Mouse (Mus musculus) erythroblast, adult 5-6 weeks (primary cell): ENCODE results near the gene Trabd. TPM values are rescaled to one million over a fixed set of nuclear protein-coding genes. Genes with fewer than 3 reads are reported as not detected.
A peak's percentile ranks its signal among the peaks of the same experiment; 100 is the strongest.

ENCODE experiments used
- ATAC-seq: replicated peaks from 2 replicates; pipeline ENCODE4 v1.8.0; 2016; ENCODE audit warnings: moderate number of reproducible peaks, mild to moderate bottlenecking, moderate TSS enrichment, inconsistent platforms; ENCODE audit not compliant: poor library complexity, low FRiP score, severe bottlenecking
- total RNA-seq, 2 experiments: library from RNA; stranded (forward) in 1 of 2; stranded (reverse) in 1 of 2; fragments of 150-400 nt in 1 of 2; fragments of 200-764, 138-1000 nt in 1 of 2; gene quantifications; 2 replicates each; pipeline versions ENCODE4 v1.2.3 to v1.2.4; 2015 to 2017; ENCODE audit warnings: low replicate concordance in 2 of 2

Gene Trabd
- total RNA-seq, 2 experiments from 2014 or later, result 8.3 to 11.9 TPM

DNA sequence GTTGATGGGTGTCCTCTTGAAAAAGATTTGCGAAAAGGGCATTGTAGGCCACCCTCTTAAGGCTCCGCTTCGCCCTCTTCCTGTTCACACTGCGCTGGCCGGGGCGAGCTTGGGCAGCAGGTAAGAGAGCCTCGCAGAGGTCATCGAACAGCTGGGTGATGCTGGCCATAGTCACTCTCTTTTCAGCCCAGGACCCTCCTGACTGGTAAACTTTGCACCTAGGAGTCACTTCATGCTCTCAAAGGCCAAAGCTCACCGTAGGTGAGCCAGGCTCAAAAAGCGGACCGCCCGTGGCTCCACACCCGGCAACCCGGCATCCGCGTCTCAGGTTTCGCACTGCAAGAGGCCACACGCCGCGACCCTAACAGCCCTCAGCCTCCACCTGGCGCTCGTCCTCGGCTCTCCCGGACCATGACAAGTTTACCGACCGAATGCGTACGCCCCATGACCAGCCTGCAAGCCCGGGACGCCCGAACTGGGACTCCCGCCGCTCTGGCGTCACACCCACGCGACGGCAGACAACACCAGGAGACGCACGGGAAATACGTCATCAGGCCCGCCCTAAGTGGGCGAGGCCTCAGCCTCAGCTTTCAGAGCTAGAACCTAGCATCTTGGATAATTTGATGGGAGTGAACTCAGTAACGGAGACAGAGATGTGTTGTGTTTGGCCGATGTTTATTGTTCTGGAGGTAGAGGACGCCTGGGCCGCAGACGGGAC, 47.9 kb downstream of the Trabd start, which contains the start of gene Tubgcp6:
Tubgcp6 (minus strand) TSS at position 464 of the 718 bp plus-strand sequence.
- ATAC-seq, result peak; percentile 91

DNA sequence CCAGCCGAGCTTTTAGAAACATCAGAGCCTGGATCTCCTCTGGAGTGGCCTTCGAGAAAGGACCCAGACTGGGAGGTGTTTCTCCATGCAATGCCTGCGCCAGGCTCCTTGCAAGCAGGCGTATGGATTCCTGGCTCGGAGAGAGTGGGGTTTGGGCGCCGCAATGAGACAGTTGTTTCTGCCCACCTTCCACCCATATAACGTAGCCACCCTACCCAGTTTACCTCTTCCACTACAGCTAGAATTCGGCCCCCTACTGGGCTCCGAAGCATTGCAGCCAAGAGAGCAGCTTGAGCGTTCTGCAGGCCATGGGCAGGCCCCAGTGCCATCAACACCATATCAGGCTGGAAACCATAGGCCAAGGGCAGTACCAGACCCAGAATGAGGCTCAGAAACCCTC, 48.7 kb downstream of the Trabd start:
- no peak for ATAC-seq

DNA sequence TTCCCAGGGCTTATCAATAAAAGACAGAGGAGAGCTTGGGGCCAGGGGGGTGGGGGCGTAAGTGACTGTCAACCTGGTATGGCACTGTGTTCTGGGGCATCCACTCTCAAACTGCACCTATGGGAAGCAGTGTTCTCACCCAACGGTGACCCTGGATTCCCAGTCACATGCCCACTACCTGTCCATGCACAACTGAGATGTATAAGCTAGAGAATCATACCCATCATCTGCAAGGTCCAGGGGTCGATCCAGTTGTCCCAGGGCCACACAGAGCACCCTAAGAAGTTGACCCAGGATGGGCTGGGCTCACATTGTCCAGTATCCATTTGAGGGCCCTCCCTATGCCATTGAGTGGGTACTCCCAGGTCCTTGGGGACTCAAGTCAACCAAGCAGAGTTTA, 49.4 kb downstream of the Trabd start:
- ATAC-seq, result no peak

DNA sequence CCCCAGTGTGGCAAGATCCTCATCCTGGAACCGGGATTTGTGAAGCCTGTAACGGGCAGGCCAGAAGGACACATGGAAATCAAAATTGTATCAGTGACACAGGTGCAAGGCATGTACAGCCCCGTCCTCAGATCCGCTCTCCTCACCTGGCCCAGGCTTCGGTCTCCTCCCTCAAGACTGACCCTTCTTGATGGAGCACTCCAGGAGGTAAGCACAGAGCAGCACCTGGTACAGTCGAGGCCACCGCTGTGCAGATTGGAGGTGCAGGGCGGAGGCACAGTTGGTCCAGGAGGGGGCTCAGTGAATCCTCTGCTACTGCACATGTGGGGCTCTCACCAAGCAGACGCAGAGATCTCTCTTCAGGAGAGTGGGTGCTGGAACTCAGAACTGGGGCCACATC, 50.4 kb downstream of the Trabd start:
- no peak for ATAC-seq

DNA sequence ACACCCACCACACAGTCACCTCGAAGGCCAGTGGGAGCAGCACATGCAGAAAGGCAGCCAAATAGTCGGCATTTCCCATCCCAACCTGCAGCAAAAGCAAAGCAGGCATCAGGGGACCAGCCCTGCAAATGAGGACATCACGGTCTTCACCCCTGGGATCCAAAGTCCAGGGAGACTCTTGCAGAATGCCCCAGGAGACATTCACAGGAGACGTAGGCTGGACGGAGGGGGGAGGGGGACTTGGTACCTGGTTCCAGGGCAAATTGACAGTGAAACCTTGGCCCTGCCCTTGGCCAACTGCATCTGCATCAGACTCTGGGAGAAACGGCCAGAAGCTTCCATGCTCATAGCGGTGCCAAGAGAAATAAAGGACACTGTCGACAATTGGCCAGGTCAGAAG, 51.7 kb downstream of the Trabd start:
- ATAC-seq, result no peak

DNA sequence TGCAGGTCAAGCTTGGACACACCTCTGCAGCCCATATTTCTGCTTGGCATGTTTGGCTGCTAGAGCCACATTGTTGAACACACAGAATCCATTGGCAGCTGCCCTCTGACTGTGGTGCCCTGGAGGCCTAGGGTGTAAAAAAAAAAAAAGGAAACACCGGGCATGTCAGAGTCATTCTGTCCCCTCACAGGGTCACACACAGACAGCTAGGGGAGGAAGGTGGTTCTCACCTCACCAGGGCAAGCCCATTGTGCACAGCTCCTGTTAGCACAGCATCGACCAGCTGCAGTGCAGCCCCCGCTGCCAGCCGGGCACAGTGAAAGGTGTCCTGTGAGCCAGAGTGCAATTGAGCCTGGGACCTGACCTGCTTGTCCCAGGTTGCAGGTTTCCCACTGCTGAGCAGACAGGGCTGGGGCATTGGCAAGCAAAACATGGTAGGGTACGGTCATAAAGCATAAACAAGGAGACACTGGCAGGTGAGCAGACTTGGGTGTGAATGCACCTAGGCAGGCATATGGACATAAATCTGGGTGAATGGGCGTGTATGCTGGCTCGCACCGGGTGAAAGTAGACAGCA, 52.5 kb downstream of the Trabd start:
- no peak for ATAC-seq

DNA sequence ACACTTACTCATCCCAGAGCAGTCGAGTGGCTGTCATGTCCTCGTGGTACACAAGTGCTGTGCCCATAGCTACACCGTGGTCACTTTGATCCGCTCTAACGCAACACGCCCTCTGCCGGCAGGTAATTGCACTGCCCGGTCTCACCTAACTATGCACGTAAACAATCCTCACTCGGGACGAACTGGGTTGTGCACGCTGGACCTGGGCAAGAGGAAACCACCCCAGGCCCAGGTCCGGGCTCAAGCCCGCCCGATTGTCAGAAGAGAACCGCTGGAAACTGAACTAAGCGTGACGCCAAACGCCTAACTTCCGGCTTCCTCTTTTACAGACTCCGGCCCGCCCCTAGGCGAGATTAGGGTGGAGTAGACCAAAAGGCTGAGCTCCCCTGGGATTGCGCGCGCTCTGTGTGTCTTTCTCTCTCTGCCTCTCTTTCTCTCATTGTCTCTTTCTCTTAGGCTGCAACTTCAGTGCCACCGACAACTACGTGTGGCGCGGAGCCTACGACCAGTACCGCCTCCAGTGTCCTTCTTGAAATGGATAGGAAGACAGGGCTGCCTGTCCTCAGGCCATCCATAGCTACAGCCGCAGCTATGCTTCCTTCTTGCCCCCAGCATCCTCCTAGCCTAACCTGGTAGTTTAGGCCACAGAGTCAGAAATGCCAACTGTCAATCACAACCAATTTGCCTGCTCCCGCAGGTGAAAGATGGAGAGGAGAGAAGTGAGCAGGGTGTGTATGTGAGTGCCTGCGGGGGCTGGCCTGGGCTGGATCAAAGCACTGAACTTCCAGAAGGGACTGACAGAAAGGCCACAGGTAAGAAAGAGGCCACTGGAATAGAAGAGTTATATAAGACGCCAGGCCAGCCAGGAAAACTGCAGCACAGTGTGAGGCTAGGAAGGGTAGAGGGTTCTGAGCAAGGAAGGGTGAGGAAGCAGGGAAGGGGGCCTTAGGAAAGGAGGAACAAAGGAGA, 53.7 kb downstream of the Trabd start, which contains the start of gene Hdac10:
Hdac10 (minus strand) TSS at position 319 of the 969 bp plus-strand sequence.
- ATAC-seq, result peak; percentile 90

DNA sequence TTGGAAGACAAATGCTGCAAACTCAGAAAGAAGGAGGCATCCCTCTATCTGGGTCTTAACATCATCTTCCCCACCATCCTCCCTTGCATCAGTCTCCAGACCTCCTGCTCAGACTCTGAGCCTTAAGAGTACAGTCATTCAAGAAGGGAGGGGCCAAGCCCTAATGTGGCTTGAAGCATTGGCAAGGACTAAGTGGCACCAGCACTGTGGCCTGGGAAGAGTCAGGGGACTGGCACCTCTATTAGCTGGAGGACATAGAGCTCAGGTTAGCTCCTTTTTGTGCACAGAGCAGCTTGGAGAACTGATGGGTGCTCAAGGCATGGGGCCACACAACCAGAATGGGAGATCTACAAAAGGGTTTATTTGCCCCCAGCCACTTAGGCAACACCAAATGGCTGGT, 55.3 kb downstream of the Trabd start:
- ATAC-seq, result no peak

DNA sequence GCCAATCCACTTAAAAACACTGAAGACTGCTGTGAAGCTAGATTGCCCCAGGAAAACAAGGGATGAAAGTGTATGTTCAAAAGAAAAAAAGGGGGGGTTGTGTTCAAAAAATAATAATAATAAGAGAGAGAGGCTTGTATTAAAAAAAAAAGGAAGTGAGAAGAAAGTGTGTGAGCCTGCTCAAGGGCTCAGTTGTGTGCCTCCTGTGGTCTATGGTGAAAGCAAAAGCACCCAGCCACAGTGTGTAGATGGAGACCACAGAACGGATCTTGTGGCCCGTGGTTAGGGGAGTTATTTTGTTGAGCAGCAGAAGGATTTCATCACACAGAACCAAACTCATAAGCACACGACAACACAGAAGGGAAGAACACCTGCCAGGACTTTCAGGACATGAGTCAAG, 56.4 kb downstream of the Trabd start:
- ATAC-seq, result no peak

Other genes starting within 250 kb of the Trabd start
- 1.5 and 3.1 TPM in 2 replicates for gene Pim3, start 212.9 kb upstream of the Trabd start, total RNA-seq (2015; ENCODE audit: low replicate concordance)
- gene Pim3, start 212.9 kb upstream of the Trabd start, total RNA-seq (2017; ENCODE audit: low replicate concordance), result 0.51 and 0.84 TPM in 2 replicates
- gene Ttll8, start 120.7 kb upstream of the Trabd start, total RNA-seq (2015; ENCODE audit: low replicate concordance), result not detected in 2 replicates
- not detected in 2 replicates for gene Ttll8, start 120.7 kb upstream of the Trabd start, total RNA-seq (2017; ENCODE audit: low replicate concordance)
- not detected in 2 replicates for gene Mlc1, start 96.1 kb upstream of the Trabd start, total RNA-seq (2015; ENCODE audit: low replicate concordance)
- gene Mlc1, start 96.1 kb upstream of the Trabd start, total RNA-seq (2017; ENCODE audit: low replicate concordance), result not detected in 2 replicates
- gene Mov10l1, start 92.2 kb upstream of the Trabd start, total RNA-seq (2015; ENCODE audit: low replicate concordance), result not detected in 2 replicates
- not detected in 2 replicates for gene Mov10l1, start 92.2 kb upstream of the Trabd start, total RNA-seq (2017; ENCODE audit: low replicate concordance)
- not detected in 2 replicates for gene Panx2, start 15.4 kb upstream of the Trabd start, total RNA-seq (2015; ENCODE audit: low replicate concordance)
- not detected in 2 replicates for gene Panx2, start 15.4 kb upstream of the Trabd start, total RNA-seq (2017; ENCODE audit: low replicate concordance)
- 3.8 and 8.8 TPM in 2 replicates for gene Selenoo, start 14.0 kb downstream of the Trabd start, total RNA-seq (2015; ENCODE audit: low replicate concordance)
- gene Selenoo, start 14.0 kb downstream of the Trabd start, total RNA-seq (2017; ENCODE audit: low replicate concordance), result 5.9 and 6.0 TPM in 2 replicates
- 7.3 and 13.8 TPM in 2 replicates for gene Tubgcp6, start 48.0 kb downstream of the Trabd start, total RNA-seq (2015; ENCODE audit: low replicate concordance)
- 15.3 and 21.2 TPM in 2 replicates for gene Tubgcp6, start 48.0 kb downstream of the Trabd start, total RNA-seq (2017; ENCODE audit: low replicate concordance)
- 1.5 TPM in 1 of 2 replicates, not detected in the other for gene Hdac10, start 53.6 kb downstream of the Trabd start, total RNA-seq (2015; ENCODE audit: low replicate concordance)
- gene Hdac10, start 53.6 kb downstream of the Trabd start, total RNA-seq (2017; ENCODE audit: low replicate concordance), result 1.7 and 2.5 TPM in 2 replicates
- gene Mapk12, start 65.6 kb downstream of the Trabd start, total RNA-seq (2015; ENCODE audit: low replicate concordance), result not detected in 2 replicates
- gene Mapk12, start 65.6 kb downstream of the Trabd start, total RNA-seq (2017; ENCODE audit: low replicate concordance), result not detected in 2 replicates
- gene Mapk11, start 74.5 kb downstream of the Trabd start, total RNA-seq (2015; ENCODE audit: low replicate concordance), result not detected in 2 replicates
- 0.17 TPM in 1 of 2 replicates, not detected in the other for gene Mapk11, start 74.5 kb downstream of the Trabd start, total RNA-seq (2017; ENCODE audit: low replicate concordance)
- 9.6 and 14.2 TPM in 2 replicates for gene Plxnb2, start 105.7 kb downstream of the Trabd start, total RNA-seq (2015; ENCODE audit: low replicate concordance)
- gene Plxnb2, start 105.7 kb downstream of the Trabd start, total RNA-seq (2017; ENCODE audit: low replicate concordance), result 4.9 and 6.9 TPM in 2 replicates
- not detected in 2 replicates for gene Dennd6b, start 121.4 kb downstream of the Trabd start, total RNA-seq (2015; ENCODE audit: low replicate concordance)
- 0.84 and 1.7 TPM in 2 replicates for gene Dennd6b, start 121.4 kb downstream of the Trabd start, total RNA-seq (2017; ENCODE audit: low replicate concordance)
- 18.1 and 19.6 TPM in 2 replicates for gene Ppp6r2, start 136.4 kb downstream of the Trabd start, total RNA-seq (2015; ENCODE audit: low replicate concordance)
- gene Ppp6r2, start 136.4 kb downstream of the Trabd start, total RNA-seq (2017; ENCODE audit: low replicate concordance), result 26.2 and 47.5 TPM in 2 replicates
- gene Sbf1, start 240.2 kb downstream of the Trabd start, total RNA-seq (2015; ENCODE audit: low replicate concordance), result 38.9 and 39.6 TPM in 2 replicates
- 11.2 and 22.4 TPM in 2 replicates for gene Sbf1, start 240.2 kb downstream of the Trabd start, total RNA-seq (2017; ENCODE audit: low replicate concordance)
- not detected in 2 replicates for gene Adm2, start 247.6 kb downstream of the Trabd start, total RNA-seq (2015; ENCODE audit: low replicate concordance)
- not detected in 2 replicates for gene Adm2, start 247.6 kb downstream of the Trabd start, total RNA-seq (2017; ENCODE audit: low replicate concordance)